Mouse (Mus musculus) hindbrain, postnatal 0 days (tissue): ENCODE data around the gene Ercc6l2. TPM values are rescaled to one million over a fixed set of nuclear protein-coding genes. Genes with fewer than 3 reads are reported as not detected.

Experiments used
- ATAC-seq: fragments of 200-750 bp; cut with Nextera tagmentation; 2 replicates; pipeline ENCODE4 v1.8.0; 2017; ENCODE audit warnings: mild to moderate bottlenecking, moderate TSS enrichment, moderate library complexity
- DNase-seq: peaks from one replicate; pipeline ENCODE4 v3.0.0-alpha.2; 2015; ENCODE audit warnings: low spot score
- H3K27ac ChIP-seq: fragments of 300-500 bp; sonication (generic); 2 replicates; pipeline ENCODE4 v1.5.1; 2014; ENCODE audit warnings: mild to moderate bottlenecking
- H3K27me3 ChIP-seq: fragments of 300-500 bp; sonication (generic); 2 replicates; pipeline ENCODE4 v1.6.1; 2014; ENCODE audit warnings: low read length, mixed read lengths; ENCODE audit not compliant: insufficient read depth
- H3K36me3 ChIP-seq: fragments of 300-500 bp; sonication (generic); 2 replicates; pipeline ENCODE4 v1.6.1; 2014; ENCODE audit warnings: low read length, mixed read lengths; ENCODE audit not compliant: insufficient read depth
- H3K4me1 ChIP-seq: fragments of 300-500 bp; sonication (generic); 2 replicates; pipeline ENCODE4 v1.6.1; 2014; ENCODE audit warnings: antibody characterized with exemption, low read length, mixed read lengths; ENCODE audit not compliant: insufficient read depth
- H3K4me2 ChIP-seq: fragments of 300-500 bp; sonication (generic); 2 replicates; pipeline ENCODE4 v1.6.1; 2014; ENCODE audit warnings: low read depth, mild to moderate bottlenecking, low read length, moderate library complexity, mixed read lengths
- H3K4me3 ChIP-seq: fragments of 300-500 bp; sonication (generic); 2 replicates; pipeline ENCODE4 v1.5.1; 2014; ENCODE audit warnings: low read length
- H3K9ac ChIP-seq: fragments of 300-500 bp; sonication (generic); replicated peaks from 2 replicates; pipeline ENCODE4 v1.6.1; 2014; ENCODE audit warnings: mild to moderate bottlenecking, low read length, moderate library complexity, mixed read lengths
- H3K9me3 ChIP-seq: fragments of 300-500 bp; sonication (generic); 2 replicates; pipeline ENCODE4 v1.6.1; 2016; ENCODE audit warnings: low read length, mixed read lengths
- CTCF ChIP-seq: IDR thresholded peaks from 2 replicates; pipeline ENCODE4 v1.5.1; 2016; ENCODE audit warnings: antibody characterized with exemption, control low read depth, low read depth
- WGBS: fragments of 180-500 bp; shearing (Covaris S2); extraction: QIAGEN DNeasy Blood & Tissue Kit; methylation state at CpG from one replicate; pipeline ENCODE4 v1.1.7; 2014; 5-methylcytosine and 5-hydroxymethylcytosine counted together
- polyA plus RNA-seq: library from polyadenylated mRNA; unstranded; fragments of >200 nt; fragmentation: Nextera tagmentation; extraction: Ambion mirVana; gene quantifications from 2 replicates; pipeline ENCODE4 v1.2.1, GENCODE M21; 2015
- total RNA-seq: library from RNA; depleted of rRNA; stranded (reverse); fragments of >200 nt; gene quantifications from 2 replicates; pipeline ENCODE4 v1.2.3, GENCODE M21; 2014

Gene Ercc6l2
- total and polyA plus RNA-seq, 2 experiments from 2014 or later: 9.9 to 11.7 TPM

GRCm38 (mm10) chr13:63793345-63794308, 21.4 kb upstream of the Ercc6l2 start:
- Histone ChIP-seq H3K4me1 (no peaks in the 10 kb centered on the region), H3K4me2 (no peak overlapping the region), H3K27me3 (no peaks in the 10 kb centered on the region), H3K9ac (no peak overlapping the region), H3K9me3 (no peaks in the 10 kb centered on the region), H3K36me3 (no peaks in the 10 kb centered on the region), H3K4me3 (no peak overlapping the region), H3K27ac (no peak overlapping the region)
- no peak for TF ChIP-seq CTCF
- WGBS: 82% methylated on average over 7 of the region's 7 CpGs
- ATAC-seq: no peak
- DNase-seq: no peak

- 85% methylated on average over 3 of the region's 3 CpGs for WGBS
- no peak for ATAC-seq
- Histone ChIP-seq H3K27ac (no peak overlapping the region), H3K4me2 (no peak overlapping the region), H3K4me3 (no peak overlapping the region), H3K4me1 (no peaks in the 10 kb centered on the region), H3K27me3 (no peaks in the 10 kb centered on the region), H3K36me3 (no peaks in the 10 kb centered on the region), H3K9me3 (no peaks in the 10 kb centered on the region), H3K9ac (no peak overlapping the region)
- no peak for DNase-seq
- TF ChIP-seq CTCF: no peak
Observed at GRCm38 (mm10) chr13:63798677-63799076, 16.4 kb upstream of the Ercc6l2 start.

DNA sequence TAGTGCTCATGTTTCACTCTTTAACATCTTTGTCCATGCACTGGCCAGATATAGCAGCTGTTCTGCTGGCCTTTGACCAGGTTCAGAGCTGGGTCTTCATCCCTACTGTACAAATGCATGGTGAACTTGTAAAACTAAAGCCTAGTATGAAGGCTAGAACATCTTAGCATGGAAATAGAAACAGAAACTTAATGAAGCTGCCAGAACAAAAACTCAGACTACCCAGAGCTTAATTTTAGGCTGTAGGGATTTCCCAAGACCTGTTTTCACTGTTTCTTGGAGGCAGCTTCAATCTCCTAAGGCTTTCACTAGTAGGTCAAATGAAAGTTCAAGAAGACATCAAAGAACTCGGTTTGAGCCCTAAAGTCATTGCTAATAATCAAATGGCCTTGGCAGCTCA, 15.1 kb upstream of the Ercc6l2 start:
- H3K9me3 ChIP-seq: no peaks in the 10 kb centered on the region
- H3K27me3 ChIP-seq: no peaks in the 10 kb centered on the region
- no peak overlapping the region for H3K27ac ChIP-seq
- H3K9ac ChIP-seq: no peak overlapping the region
- H3K4me2 ChIP-seq: no peak overlapping the region
- WGBS: 66% methylated on average over 1 of the region's 1 CpGs
- H3K4me1 ChIP-seq: no peaks in the 10 kb centered on the region
- no peak for DNase-seq
- H3K4me3 ChIP-seq: no peak overlapping the region
- TF ChIP-seq CTCF: no peak
- ATAC-seq: no peak
- no peaks in the 10 kb centered on the region for H3K36me3 ChIP-seq

DNA sequence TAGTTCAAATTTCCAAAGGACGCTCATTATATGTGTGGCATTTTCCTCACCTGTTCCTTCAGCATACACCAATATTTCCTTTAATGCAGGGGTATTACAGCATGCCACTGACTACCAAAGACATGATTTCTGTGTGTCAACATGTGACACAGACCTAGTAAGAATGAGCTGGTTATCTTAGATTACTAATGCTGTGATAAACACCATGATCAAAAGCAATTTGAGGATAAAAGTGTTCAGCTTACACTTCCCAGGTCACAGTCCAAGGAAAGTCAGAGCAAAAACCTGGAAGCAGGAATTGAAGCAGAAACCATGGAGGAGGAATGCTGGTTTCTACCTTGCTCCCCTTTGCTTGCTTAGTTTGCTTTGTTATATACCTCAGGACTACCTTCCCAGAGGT, 13.8 kb upstream of the Ercc6l2 start:
- Histone ChIP-seq H3K4me2 (no peak overlapping the region), H3K27me3 (no peaks in the 10 kb centered on the region), H3K36me3 (no peaks in the 10 kb centered on the region), H3K4me3 (no peak overlapping the region), H3K9me3 (no peaks in the 10 kb centered on the region), H3K27ac (no peak overlapping the region), H3K9ac (no peak overlapping the region), H3K4me1 (no peaks in the 10 kb centered on the region)
- ATAC-seq: no peak
- DNase-seq: no peak
- no peak for TF ChIP-seq CTCF
- whole genome bisulfite sequencing: 90% methylated on average over 1 of the region's 1 CpGs

DNA sequence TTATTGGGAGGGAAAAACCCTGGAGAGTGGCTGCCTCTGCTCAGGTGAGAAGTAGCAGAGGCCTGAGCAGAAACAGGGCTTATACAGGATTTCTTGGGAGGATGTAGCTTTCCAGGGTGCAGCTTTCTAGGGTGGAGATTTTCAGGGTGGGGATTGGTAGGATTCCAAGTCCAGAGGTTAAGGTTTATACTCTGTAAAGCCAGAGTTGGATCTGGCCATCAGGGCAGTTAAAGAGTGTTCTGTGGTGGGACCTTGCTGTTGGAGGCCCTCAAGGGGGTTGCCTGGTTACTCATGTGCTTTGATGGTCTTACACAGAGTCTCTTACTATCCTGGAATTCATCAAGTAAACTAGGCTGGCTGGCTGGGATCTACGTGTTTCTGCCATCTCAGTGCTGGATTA, 7.8 kb upstream of the Ercc6l2 start:
- Histone ChIP-seq H3K4me2 (no peak overlapping the region), H3K9me3 (no peaks in the 10 kb centered on the region), H3K4me3 (no peak overlapping the region), H3K27ac (no peak overlapping the region), H3K9ac (no peak overlapping the region), H3K27me3 (no peaks in the 10 kb centered on the region), H3K4me1 (no peaks in the 10 kb centered on the region), H3K36me3 (no peaks in the 10 kb centered on the region)
- ATAC-seq: no peak
- 66% methylated on average over 1 of the region's 1 CpGs for WGBS
- TF ChIP-seq CTCF: no peak
- no peak for DNase-seq

DNA sequence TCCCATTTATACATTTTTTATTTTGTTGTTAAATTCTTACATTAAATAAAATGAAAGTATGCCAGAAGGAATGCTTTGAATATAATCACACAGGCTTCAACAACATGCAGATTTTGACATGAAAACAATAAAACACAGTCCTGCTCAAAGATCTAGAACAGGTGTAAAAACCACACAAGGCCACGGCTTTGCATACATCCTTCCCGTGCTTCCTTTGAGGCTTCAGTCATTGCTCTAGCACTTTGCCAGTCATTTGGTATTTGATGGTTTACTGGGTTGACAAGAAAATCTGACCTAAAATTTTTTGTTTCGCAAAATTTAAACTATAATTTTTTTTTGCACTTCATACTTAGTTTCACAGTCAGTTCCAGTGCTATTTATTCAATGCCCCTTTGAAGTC, 7.1 kb upstream of the Ercc6l2 start:
- H3K4me3 ChIP-seq: no peak overlapping the region
- ATAC-seq (no peak), DNase-seq (no peak)
- H3K9ac ChIP-seq: no peak overlapping the region
- TF ChIP-seq CTCF: no peak
- H3K4me1 ChIP-seq: no peaks in the 10 kb centered on the region
- H3K27me3 ChIP-seq: no peaks in the 10 kb centered on the region
- 93% methylated on average over 3 of the region's 3 CpGs for WGBS
- no peaks in the 10 kb centered on the region for H3K36me3 ChIP-seq
- no peak overlapping the region for H3K4me2 ChIP-seq
- no peaks in the 10 kb centered on the region for H3K9me3 ChIP-seq
- H3K27ac ChIP-seq: no peak overlapping the region

DNA sequence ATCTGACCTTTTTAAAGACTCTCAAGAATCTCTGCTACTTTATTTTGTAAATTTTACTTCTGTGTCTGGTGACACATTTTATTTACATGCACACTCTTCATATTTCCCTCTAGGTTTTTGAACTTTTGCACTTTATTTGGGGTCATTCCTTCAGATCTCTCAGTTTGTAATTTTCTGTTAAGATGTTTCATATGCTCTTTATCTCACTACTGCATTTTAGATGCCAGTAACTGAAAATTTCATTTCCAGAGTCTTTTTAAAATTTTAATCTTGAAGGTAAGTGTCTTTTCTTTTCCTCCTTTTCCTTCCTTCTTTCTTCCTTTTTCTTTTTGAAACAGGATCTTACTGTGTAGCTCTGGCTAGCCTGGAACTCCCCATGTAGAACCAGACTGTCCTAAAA, 3.6 kb upstream of the Ercc6l2 start:
- Histone ChIP-seq H3K36me3 (no peaks in the 10 kb centered on the region), H3K9me3 (no peaks in the 10 kb centered on the region), H3K27me3 (no peaks in the 10 kb centered on the region), H3K27ac (no peak overlapping the region), H3K9ac (no peak overlapping the region), H3K4me2 (no peak overlapping the region), H3K4me1 (peaks cover 10% of the 10 kb centered on the region), H3K4me3 (no peak overlapping the region)
- no peak for TF ChIP-seq CTCF
- no peak for ATAC-seq
- DNase-seq: no peak
